Mouse (Mus musculus): ENCODE results near the gene Dnlz.

Gene Dnlz

DNA sequence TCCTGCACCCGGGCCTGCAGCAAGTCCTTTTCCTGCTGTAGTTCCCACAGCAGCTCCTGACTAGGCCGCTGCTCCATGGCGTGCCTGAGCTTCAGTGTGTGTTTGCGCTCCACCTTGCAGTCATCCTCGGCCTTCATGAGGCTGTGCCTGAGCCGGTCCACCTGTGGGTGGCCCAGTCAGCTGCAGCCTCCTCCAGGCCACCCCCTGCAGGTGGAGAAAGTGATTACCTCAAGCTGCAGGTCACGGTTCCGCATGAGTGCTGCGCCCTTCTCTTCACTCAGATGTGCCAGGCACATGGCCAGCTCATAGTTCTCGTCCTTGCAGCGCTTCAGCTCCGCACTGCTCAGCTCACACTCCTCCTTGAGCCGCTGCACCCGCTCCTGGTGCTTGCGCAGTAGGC lies 5.6 kb upstream of the Dnlz start:
- DNase-seq (ENCODE audit: low read depth, low spot score) = no peak

DNA sequence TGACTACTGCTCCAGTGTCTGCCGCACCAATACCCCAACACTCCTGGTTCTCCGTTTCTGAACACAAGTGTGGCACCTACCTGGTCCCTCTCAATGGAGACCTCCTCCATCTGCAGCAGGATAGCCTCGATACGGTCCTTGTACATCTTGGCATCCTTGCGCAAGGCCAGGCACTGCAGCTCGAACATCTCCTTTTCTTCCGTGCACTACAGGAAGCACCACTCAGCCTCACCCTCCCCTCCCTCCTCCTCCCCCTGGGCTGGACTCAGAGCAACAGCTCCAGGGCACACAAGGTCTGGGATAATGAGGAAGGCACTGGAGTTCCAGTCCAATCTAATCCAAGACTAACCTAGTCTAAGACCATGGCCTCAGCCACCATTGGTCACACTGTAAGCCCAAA lies 4.8 kb upstream of the Dnlz start:
- DNase-seq (ENCODE audit: low read depth, low spot score) = no peak

DNA sequence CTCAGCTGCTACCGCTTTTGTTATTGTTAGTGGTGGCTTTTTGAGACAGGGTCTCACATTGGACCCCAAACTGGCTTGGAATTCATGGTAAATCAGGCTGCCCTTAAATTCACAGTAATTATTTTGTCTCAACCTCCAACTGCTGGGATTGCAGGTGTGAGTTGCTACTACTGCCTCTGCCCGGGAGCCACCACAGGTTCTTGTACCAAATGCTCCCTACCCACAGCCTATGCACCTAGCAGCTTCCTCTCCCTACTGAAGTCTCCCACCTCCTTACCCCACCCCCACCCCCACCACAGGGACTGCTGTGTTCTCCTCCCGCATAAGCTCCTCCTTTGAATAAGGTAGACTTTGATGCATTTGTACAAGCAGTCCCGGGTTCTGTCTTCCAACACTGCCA lies 4.3 kb upstream of the Dnlz start:
- DNase-seq (ENCODE audit: low read depth, low spot score) = no peak

DNA sequence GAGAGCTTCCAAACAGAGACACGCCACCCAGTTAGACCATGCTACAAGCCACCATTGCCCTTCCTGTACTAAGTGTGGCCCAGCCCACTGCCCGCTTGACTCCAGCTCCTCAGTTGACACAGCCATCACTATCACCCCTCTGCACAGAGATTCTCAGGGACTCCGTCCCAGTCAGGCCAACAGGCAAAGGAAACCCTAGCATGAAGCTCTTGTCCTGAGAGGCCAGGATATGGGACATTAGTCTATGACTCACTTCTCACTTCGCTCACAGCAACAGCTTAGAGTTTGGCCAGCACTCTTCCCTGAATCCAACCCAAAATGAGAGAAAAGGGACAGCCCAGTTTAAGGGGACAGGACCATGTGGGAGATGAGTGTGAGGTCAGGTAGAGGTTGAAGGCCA lies 2.5 kb upstream of the Dnlz start:
- no peak for DNase-seq (ENCODE audit: low read depth, low spot score)

DNA sequence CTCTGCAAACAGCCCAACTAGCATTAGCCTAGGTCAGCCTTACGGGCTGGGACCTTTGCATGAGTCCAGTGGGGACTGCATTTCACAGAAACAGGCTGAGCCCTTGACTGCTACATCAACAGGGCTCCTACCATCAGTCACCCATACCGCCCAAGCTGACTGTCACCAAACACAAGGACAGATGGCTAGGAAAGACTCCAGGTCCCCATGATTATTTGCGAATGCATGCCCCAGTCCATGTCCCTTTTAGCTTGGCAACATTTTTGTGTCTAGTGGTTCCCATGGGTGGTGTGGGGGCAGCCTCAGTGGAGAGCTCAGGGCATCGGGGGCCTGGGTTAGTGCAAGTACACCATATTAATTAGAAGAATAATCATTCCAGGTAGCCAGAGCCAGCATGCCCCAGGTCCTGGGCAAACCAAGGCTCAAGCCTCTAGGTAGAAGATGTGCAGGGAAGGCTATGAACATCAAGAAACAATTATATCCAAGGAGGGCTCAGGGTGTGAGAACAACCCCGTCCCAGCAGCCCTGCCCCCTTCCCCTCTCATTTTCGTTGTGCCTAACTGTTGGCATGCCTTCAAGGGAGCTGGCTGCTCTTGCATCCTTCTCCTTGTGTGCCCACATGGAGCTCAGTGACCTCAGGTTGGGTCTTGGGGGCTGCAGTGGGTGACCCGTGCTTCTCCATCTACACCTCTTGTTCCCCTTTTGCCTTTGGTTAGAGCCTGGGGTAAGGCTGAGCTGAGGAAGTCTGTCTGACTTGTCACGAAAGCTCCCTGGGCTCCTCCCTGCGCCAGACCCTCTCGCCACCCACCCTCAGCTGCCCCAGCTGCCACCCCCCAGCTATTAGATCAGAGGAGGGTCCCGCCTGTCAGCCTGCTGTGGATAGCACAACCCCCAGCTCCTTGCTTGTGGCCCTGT lies 1.4 kb upstream of the Dnlz start:
- no peak for DNase-seq (ENCODE audit: low read depth, low spot score)

DNA sequence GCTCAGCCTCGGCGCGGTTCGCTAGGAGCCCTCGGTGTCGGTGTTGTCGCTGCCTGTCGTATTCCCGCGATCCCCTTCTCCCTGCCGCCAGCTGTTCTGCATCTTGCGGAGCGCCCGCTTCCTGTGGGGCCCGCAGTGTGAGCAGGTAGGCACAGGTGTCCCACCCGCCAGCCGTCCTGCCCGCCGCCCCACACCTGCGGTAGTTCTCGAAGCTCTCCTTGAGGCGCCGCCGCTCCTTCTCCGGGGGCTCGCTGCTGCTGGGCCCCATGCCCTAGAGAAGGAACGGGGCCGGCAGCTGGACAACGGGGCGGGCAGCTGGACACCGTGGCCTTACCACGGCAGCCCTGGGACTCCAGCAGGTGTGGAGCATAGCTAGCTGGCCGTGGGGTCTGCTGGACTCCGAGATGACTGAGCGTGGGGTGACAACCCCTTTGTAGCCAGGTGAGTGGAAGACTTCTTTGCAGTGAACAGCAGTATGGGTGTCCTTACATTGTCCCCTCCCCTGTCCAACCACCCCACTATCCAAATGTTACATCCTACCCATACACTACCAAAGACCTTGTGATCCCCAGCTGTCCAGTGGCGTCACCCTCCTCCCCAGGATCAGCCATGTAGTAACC lies 491 bp upstream of the Dnlz start:
- DNase-seq (ENCODE audit: low read depth, low spot score) = no peak

DNA sequence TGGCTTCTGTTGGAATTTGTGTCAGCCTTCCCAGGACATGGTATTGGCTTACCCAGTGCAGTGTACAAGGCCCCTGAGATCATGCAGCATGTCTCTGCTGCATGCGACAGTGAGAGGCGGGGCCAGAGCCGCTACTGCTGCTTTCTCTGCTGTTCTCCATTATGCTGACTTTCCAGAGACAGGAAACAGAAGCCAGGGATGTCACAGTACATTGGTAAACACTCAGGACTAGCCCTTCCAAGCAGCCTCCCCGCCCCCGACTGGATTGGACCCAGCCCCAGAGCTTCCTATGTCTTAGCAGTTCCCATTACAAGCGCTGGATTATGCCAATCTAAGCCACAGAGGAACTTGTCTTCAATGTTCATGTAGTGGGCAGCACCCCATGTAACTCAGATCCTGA lies 3.7 kb downstream of the Dnlz start:
- no peak for DNase-seq (ENCODE audit: low read depth, low spot score)

DNA sequence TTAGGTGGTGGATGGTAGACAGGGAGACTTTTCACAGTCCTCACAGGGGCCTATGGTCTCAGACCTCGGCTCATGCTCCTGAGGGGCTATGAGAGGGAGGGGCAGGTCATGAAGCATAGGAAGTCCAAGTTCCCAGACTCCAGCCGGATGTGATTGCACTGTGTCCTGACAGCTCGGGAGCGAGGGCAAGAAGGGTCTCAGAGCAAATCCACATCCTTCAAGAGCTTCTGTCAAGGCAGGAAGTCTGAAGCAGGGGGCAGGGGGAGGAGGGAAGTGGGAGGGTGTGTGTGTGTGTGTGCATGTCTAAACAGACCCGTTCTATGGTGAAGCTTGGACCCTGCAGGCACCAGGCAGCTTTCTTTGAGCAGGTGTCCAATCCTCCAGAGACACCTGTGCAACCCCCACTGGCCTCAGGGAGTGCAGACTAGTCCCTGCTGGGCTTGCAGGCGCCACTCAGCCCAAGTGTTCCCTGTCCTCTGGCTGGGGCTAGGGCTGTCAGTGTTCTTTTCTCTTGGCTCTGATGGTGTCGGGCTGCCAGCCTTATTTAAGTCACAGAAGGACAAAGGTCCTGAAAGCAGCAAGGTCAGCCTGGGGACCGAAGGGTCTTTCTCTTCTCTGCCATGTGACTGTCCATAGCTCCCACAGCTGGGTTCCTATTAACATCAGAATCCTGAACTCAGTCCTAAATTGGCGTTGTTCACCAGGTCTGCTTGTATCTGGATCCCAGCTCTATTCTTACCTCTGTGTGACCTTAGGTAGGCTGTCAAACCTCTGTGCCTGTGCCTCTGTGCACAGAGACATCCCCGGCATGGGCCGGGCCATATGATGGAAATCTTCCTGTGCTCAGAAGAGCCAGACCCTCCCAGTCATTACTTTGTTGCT lies 9.1 kb downstream of the Dnlz start:
- no peak for DNase-seq (ENCODE audit: low read depth, low spot score)

DNA sequence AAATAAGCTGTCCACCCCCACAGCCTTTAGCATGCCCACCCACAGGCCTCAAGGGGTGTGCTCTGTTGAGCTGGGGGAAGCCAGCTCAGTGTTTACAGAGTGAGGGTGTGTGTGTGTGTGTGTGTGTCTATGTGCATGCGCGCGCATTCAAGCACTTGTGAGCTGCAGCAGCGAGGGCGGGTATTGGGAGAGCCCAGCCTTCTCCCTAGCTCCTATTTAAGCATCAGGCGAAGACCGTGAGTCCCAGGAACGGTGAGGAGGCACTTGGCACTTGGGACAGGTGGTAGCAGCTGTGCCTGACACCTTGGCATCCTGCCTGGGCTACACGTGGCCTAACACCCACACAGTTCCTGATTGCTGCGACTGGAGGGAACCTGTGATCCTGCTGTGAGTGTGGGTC lies 9.9 kb downstream of the Dnlz start:
- peak; percentile 90 for DNase-seq (ENCODE audit: low read depth, low spot score)

DNA sequence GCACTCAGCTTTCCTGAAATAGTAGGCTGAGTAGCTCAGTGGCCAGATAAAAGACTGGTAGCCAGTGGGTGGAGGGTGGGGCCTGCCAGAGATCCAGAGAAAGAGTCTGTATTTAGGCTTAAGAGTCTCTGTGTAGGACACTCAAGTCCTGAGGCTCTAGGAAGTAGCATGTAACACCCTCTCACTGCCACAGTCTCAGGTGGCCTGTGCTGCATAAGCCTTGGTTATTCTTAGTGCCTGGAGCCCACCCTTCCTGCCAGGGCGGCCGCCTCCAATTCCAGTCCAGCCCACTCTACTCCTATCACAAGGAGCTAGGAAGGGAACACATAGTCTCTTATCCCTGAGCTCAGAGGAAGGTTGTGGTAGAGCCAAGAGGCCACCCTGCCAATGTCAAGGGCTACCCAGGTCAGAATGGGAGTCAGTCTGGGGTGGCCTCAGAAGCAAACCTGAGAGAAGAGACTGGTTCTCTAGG lies 10.4 kb downstream of the Dnlz start:
- no peak for DNase-seq (ENCODE audit: low read depth, low spot score)

DNA sequence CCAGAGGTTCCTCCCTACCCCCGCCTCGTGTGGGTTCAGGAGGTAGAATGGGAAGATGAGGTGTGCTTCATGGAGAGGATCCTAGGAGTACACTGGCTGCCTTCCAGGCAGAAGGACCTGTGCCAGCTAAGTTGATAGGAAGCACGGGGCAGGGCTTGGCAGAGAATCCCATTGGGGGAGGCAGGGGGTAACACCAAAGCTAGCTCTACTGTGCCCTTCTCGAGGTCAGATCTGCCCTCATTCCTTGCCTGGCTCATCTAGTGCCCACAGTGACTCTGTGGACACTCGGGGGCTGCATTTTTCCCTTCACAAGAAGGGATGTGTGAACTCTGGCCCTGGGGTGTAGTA lies 12.7 kb downstream of the Dnlz start:
- no peak for DNase-seq (ENCODE audit: low read depth, low spot score)

DNA sequence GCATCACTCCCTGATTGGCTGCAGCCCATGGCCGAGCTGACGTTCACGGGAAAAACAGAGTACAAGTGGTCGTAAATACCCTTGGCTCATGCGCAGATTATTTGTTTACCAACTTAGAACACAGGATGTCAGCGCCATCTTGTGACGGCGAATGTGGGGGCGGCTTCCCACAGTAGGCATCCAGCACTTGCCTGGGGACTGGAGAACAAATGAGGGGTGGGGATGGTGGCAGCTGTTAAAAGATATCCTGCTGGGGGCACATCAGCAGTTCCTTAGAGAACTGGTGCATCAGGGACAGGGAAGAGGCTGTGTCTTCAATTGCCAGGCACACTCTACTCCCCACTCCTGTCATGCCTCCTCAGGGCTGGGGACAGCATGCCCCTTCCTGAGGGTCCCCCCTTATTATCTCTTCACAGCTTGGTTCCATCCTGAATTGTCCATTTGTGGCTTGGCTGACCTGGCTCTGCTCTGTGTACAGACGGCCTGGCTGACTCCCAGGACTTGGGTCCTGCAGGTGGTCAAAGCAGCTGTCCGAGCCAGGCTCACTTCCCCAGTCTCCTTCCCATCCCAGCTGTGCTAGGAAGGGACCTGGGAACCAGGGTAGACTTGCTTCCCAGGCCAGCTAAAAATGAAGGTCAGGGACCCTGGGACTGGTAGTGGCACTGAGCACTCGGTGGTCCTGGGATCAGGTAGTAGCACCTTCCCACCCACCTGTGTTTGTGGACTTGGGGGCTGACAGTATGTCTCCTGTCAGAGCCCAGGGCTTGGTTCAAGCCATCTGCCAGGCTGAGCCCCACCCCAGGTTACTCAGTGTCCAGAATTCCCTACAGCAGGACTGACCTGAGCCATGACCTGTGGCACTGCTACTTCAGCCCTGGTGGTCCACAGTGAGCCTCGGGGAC lies 13.4 kb downstream of the Dnlz start:
- DNase-seq (ENCODE audit: low read depth, low spot score) = no peak

DNA sequence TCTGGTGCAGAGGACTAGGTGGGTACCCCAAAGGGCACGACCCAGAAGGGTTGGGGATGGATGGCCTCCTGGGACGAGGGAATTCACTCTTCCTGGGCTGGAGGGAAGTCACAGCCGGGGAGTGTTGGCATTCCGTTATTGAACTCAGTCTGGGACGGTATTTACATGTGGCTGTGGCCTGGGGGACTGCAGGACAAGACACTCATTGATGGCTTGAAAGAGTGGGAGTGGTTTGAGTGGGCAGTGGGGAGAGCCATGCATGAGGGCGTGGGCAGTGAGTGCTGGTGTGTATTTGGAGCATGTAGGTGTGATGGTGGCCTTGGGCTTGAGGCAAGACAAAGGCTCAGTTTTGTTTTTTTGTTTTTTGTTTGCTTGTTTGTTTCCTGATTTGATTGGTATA lies 21.2 kb downstream of the Dnlz start:
- no peak for DNase-seq (ENCODE audit: low read depth, low spot score)

DNA sequence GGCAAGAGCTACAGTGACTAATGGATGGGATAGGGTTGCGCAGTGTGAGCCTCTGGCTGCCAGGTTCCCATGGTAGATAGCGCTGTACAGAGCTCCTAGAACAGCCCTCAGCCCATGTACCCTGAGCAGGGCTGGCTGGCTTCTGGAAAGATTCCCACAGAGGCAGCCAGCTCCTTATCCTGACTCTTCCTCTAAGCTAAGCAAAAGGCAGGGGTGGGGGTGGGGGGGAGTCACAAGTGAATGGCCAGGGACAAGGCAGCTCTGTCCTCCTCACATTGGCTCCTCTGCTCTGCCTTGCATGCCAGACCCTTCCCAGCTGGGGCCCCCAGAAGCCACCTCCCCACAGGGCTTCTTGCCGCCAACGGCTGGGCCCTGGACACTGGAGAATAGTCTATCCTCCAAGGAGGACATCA lies 21.8 kb downstream of the Dnlz start:
- no peak for DNase-seq (ENCODE audit: low read depth, low spot score)

DNA sequence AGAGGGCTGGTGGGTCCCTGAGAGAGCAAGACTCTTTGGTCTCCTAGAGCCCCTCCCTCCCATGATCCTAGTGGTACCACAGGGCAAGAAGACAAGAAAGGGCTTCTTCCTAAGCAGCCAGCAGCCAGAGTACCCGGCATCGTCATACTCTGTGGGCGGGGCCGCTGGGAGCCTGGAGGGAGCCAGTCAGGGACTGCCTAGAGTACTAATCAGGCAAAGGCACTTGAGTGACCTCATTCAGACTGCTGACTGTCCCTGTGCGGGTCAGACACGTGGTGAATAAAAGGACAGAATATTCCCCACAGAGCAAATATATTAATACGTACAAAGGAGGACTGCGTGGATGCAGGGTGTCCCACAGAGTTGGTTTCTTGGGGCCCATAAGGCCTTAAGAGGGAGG lies 22.5 kb downstream of the Dnlz start:
- no peak for DNase-seq (ENCODE audit: low read depth, low spot score)

DNA sequence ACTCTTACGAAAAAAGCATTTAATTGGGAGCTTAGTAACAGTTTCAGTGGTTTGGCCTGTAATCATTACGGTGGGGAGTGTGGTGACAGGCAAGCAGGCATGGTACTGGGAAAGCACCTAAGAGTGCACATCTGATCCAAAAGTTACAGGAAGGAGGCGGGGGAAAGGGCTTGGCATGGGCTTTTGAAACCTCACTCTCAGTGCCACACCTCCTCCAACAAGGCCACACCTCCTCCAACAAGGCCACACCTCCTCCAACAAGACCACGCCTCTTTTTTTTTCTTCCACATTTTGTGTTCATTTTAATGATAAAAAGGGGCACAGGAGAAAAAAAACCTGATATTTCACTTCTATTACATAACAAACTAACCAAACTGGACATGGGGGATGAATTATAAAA lies 24.1 kb downstream of the Dnlz start:
- no peak for DNase-seq (ENCODE audit: low read depth, low spot score)

DNA sequence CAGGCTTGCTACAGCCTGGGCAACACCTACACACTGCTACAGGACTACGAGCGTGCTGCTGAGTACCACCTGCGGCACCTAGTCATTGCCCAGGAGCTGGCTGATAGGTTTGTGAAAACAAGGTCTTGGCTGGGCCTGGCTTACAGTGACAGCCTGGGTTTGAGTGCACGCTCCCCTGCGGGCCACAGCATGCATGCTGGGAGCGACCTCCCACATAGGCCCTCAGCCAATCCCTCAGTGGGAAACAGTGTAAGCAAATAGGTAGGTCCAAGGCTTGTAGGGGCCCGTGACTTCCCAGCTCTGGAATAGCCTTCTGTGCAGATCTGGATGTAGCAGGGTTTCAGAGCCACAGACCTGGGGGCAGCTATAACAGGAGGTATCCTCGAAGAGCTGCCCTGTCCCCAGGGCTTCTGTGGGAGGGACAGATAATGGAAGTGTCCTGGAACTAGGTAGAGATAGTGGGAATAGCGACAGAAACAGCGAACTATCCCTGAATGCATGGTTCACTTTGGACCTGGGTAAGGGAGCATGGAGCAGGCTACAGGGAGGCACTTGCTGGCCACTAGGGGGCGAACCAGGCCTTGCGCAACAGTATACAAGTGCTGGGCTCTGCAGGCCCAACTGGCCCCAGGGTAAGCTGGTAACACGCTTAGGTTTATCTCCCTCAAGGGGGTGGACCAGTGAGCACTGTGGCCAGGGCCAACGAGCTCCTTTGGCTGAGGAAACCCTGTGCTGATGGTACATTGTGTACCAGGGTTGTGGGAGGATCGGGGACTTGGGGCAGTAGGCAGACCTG lies 26.3 kb downstream of the Dnlz start:
- no peak for DNase-seq (ENCODE audit: low read depth, low spot score)

DNA sequence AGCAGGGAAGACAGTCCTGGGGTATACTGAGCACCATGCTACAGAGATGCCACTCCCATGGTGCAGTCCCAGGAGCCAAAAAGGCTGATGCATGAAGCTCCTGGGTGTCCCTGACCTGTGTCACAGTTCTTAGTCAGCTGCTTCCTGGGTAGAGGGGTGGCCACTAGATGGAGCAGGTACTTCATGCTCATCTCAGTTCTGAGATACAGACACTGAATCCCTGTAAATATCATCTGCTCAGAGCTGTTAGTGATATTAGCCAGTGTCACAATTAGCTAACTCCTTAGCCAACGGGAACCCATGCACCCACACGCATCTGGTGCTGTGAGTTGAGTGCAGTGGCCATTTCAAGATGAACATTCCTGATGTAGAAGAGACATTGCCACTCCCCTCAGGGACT lies 27.0 kb downstream of the Dnlz start:
- no peak for DNase-seq (ENCODE audit: low read depth, low spot score)

DNA sequence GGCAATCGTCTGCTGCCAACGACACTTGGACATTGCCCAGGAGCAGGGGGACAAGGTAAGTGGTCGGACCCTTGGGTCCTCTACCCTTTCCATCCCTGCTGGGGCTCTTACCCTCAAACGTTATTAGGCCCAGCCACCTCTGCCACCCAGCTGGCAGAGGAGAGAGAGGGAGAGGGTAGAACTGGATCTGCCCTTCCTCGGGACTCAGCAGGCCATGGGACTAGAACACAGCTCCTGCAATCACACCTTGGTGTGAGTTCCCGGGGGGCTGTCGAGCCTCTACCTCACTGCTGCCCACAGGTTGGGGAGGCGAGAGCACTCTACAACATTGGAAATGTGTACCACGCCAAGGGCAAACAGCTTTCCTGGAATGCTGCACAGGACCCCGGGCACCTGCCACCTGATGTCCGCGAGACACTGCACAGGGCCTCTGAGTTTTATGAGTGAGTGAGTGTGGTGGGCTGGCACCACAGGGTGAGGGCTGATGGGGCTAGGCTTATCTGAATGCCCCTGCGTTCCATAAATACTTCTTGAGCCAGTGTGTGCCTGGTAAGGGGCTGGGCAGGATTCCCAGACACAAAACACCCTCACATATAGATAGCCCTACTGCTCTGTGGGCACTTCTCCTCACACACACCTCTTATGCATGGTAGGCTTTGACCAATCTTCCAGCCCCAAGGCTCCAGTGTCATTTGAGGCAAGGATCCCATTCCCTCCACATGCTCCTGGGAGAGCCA lies 28.2 kb downstream of the Dnlz start:
- DNase-seq (ENCODE audit: low read depth, low spot score) = no peak

Measured in telencephalon, adult 2 months (tissue).